Mouse (Mus musculus): ENCODE results near the gene Pcbd2. TPM values are rescaled to one million over a fixed set of nuclear protein-coding genes. Genes with fewer than 3 reads are reported as not detected.
"Not testable (repeated sequence)": the region's sequence is repeated elsewhere in the genome, so short reads cannot be mapped to it uniquely, and the experiment has no call there.

The Pcbd2 gene
- polyA plus RNA-seq (2015; fragmentation: Nextera tagmentation; extraction: Ambion mirVana): 23.3 and 26.0 TPM in 2 replicates

GRCm38 (mm10) chr13:55727120-55727838 lies at the start of gene Pcbd2:
Gene Pcbd2 (plus strand): TSS chr13:55727368.
- Histone ChIP-seq H3K4me1 (replicated peaks) (0 out of 2 replicates have a peak, but pooled peaks cover 9% of the 10 kb centered on the region), H3K4me3 (peak within 1 kb of the TSS; percentile 57), H3K27ac (peak within 1 kb of the TSS; percentile 95), H3K36me3 (peaks cover 35% of the 10 kb centered on the region), H3K9me3 (no peaks in the 10 kb centered on the region), H3K4me2 (peak within 1 kb of the TSS; percentile 58), H3K9ac (peak within 1 kb of the TSS; percentile 79), H3K27me3 (no peaks in the 10 kb centered on the region)
- peak; percentile 90 for ATAC-seq (ENCODE audit: low FRiP score)
- under 1% methylated on average over 69 of the region's 73 CpGs for WGBS

GRCm38 (mm10) chr13:55682201-55682600 lies 45.0 kb upstream of the Pcbd2 start:
- no peak overlapping the region for H3K9ac ChIP-seq
- H3K9me3 ChIP-seq: no peaks in the 10 kb centered on the region
- no peak overlapping the region for H3K4me3 ChIP-seq
- H3K27me3 ChIP-seq: no peaks in the 10 kb centered on the region
- H3K4me2 ChIP-seq: no peak overlapping the region
- no peak overlapping the region for H3K27ac ChIP-seq
- peaks cover 6% of the 10 kb centered on the region for H3K4me1 ChIP-seq (replicated peaks)
- no peak for ATAC-seq (ENCODE audit: low FRiP score)
- H3K36me3 ChIP-seq: peaks cover 49% of the 10 kb centered on the region
- WGBS: 90% methylated on average over 9 of the region's 9 CpGs

GRCm38 (mm10) chr13:55683581-55683980 lies 43.6 kb upstream of the Pcbd2 start:
- H3K27ac ChIP-seq: no peak overlapping the region
- H3K4me2 ChIP-seq: no peak overlapping the region
- no peak overlapping the region for H3K9ac ChIP-seq
- no peak for ATAC-seq (ENCODE audit: low FRiP score)
- peaks cover 35% of the 10 kb centered on the region for H3K36me3 ChIP-seq
- no peaks in the 10 kb centered on the region for H3K9me3 ChIP-seq
- no peaks in the 10 kb centered on the region for H3K27me3 ChIP-seq
- WGBS: 87% methylated on average over 3 of the region's 3 CpGs
- no peak overlapping the region for H3K4me3 ChIP-seq
- peaks cover 17% of the 10 kb centered on the region for H3K4me1 ChIP-seq (replicated peaks)

GRCm38 (mm10) chr13:55686107-55686633 lies 41.0 kb upstream of the Pcbd2 start:
- peak; percentile 79; the same call in 1 of the 2 replicates for ATAC-seq (ENCODE audit: low FRiP score)
- H3K9ac ChIP-seq: peak overlapping the region; percentile 49; the same call in 1 of the 2 replicates
- peak overlapping the region; percentile 77 for H3K27ac ChIP-seq
- H3K4me1 ChIP-seq (replicated peaks): peaks cover 17% of the 10 kb centered on the region
- peaks cover 12% of the 10 kb centered on the region for H3K36me3 ChIP-seq
- H3K9me3 ChIP-seq: no peaks in the 10 kb centered on the region
- no peak overlapping the region for H3K4me3 ChIP-seq
- H3K4me2 ChIP-seq: no peak overlapping the region
- H3K27me3 ChIP-seq: no peaks in the 10 kb centered on the region
- WGBS: 68% methylated on average over 9 of the region's 9 CpGs

GRCm38 (mm10) chr13:55687927-55688602 lies 39.1 kb upstream of the Pcbd2 start:
- no peaks in the 10 kb centered on the region for H3K9me3 ChIP-seq
- no peak for ATAC-seq (ENCODE audit: low FRiP score)
- peaks cover 21% of the 10 kb centered on the region for H3K4me1 ChIP-seq (replicated peaks)
- no peak overlapping the region for H3K4me2 ChIP-seq
- no peaks in the 10 kb centered on the region for H3K36me3 ChIP-seq
- H3K9ac ChIP-seq: no peak overlapping the region
- H3K27me3 ChIP-seq: no peaks in the 10 kb centered on the region
- WGBS: 12% methylated on average over 4 of the region's 4 CpGs
- H3K27ac ChIP-seq: no peak overlapping the region
- no peak overlapping the region for H3K4me3 ChIP-seq

GRCm38 (mm10) chr13:55692535-55693242 lies 34.5 kb upstream of the Pcbd2 start, which contains the start of gene B230219D22Rik:
Gene B230219D22Rik (plus strand): TSS chr13:55693124.
- Histone ChIP-seq H3K9me3 (no peaks in the 10 kb centered on the region), H3K36me3 (no peaks in the 10 kb centered on the region), H3K4me2 (peak within 1 kb of the TSS; percentile 85), H3K4me3 (peak within 1 kb of the TSS; percentile 97), H3K27ac (peak within 1 kb of the TSS; percentile 99), H3K9ac (peak within 1 kb of the TSS; percentile 100), H3K27me3 (no peaks in the 10 kb centered on the region), H3K4me1 (replicated peaks) (peaks cover 39% of the 10 kb centered on the region)
- ATAC-seq (ENCODE audit: low FRiP score): peak; percentile 98
- 2% methylated on average over 49 of the region's 51 CpGs for WGBS

- peaks cover 2% of the 10 kb centered on the region; the same call in 1 of the 2 replicates for H3K36me3 ChIP-seq
- ATAC-seq (ENCODE audit: low FRiP score): peak; percentile 87
- WGBS: under 1% methylated on average over 30 of the region's 70 CpGs
- H3K27ac ChIP-seq: peak overlapping the region; percentile 99
- no peaks in the 10 kb centered on the region for H3K27me3 ChIP-seq
- peak overlapping the region; percentile 97 for H3K4me3 ChIP-seq
- no peaks in the 10 kb centered on the region for H3K9me3 ChIP-seq
- peak overlapping the region; percentile 100 for H3K9ac ChIP-seq
- H3K4me1 ChIP-seq (replicated peaks): peaks cover 33% of the 10 kb centered on the region
- H3K4me2 ChIP-seq: peak overlapping the region; percentile 85
Observed at GRCm38 (mm10) chr13:55693243-55693721, 33.9 kb upstream of the Pcbd2 start.

GRCm38 (mm10) chr13:55694110-55694509 lies 33.1 kb upstream of the Pcbd2 start:
- H3K27me3 ChIP-seq: no peaks in the 10 kb centered on the region
- H3K27ac ChIP-seq: no peak overlapping the region; the same call in 1 of the 2 replicates
- ATAC-seq (ENCODE audit: low FRiP score): no peak
- H3K9ac ChIP-seq: peak overlapping the region; percentile 100
- H3K4me3 ChIP-seq: peak overlapping the region; percentile 97
- peak overlapping the region; percentile 85 for H3K4me2 ChIP-seq
- peaks cover 10% of the 10 kb centered on the region for H3K36me3 ChIP-seq
- H3K9me3 ChIP-seq: no peaks in the 10 kb centered on the region
- H3K4me1 ChIP-seq (replicated peaks): peaks cover 33% of the 10 kb centered on the region
- WGBS: 23% methylated on average over 8 of the region's 8 CpGs

- not testable (repeated sequence) for H3K4me3 ChIP-seq; H3K9ac ChIP-seq; H3K4me2 ChIP-seq; ATAC-seq (ENCODE audit: low FRiP score); H3K27me3 ChIP-seq; H3K9me3 ChIP-seq; H3K27ac ChIP-seq
- peaks cover 27% of the 10 kb centered on the region for H3K36me3 ChIP-seq
- WGBS: 100% methylated on average over 1 of the region's 3 CpGs
- peaks cover 33% of the 10 kb centered on the region for H3K4me1 ChIP-seq (replicated peaks)
Observed at GRCm38 (mm10) chr13:55695989-55696388, 31.2 kb upstream of the Pcbd2 start.

GRCm38 (mm10) chr13:55704301-55704700 lies 22.9 kb upstream of the Pcbd2 start:
- 90% methylated on average over 4 of the region's 4 CpGs for WGBS
- ATAC-seq (ENCODE audit: low FRiP score): no peak
- peaks cover 44% of the 10 kb centered on the region for H3K36me3 ChIP-seq
- no peaks in the 10 kb centered on the region for H3K9me3 ChIP-seq
- no peak overlapping the region for H3K4me3 ChIP-seq
- no peak overlapping the region for H3K4me2 ChIP-seq
- H3K9ac ChIP-seq: no peak overlapping the region
- no peaks in the 10 kb centered on the region for H3K4me1 ChIP-seq (replicated peaks)
- H3K27ac ChIP-seq: no peak overlapping the region
- H3K27me3 ChIP-seq: no peaks in the 10 kb centered on the region

GRCm38 (mm10) chr13:55712846-55713245 lies 14.3 kb upstream of the Pcbd2 start:
- no peak overlapping the region for H3K9ac ChIP-seq
- WGBS: 89% methylated on average over 3 of the region's 3 CpGs
- peaks cover 28% of the 10 kb centered on the region for H3K4me1 ChIP-seq (replicated peaks)
- peaks cover 3% of the 10 kb centered on the region for H3K36me3 ChIP-seq
- H3K27ac ChIP-seq: no peak overlapping the region
- H3K9me3 ChIP-seq: no peaks in the 10 kb centered on the region
- ATAC-seq (ENCODE audit: low FRiP score): no peak
- H3K4me2 ChIP-seq: no peak overlapping the region
- H3K27me3 ChIP-seq: no peaks in the 10 kb centered on the region
- no peak overlapping the region for H3K4me3 ChIP-seq

Data from hindbrain, embryonic 13.5 days (tissue).